Mouse (Mus musculus) lung, adult 18-20 months (tissue): ENCODE results near the gene Psmc3ip.

Experiments
- DNase-seq, 2 experiments: peaks; one replicate each; pipeline ENCODE4 v3.0.0; 2022; ENCODE audit warnings: mixed read lengths in 2 of 2

The Psmc3ip gene

DNA sequence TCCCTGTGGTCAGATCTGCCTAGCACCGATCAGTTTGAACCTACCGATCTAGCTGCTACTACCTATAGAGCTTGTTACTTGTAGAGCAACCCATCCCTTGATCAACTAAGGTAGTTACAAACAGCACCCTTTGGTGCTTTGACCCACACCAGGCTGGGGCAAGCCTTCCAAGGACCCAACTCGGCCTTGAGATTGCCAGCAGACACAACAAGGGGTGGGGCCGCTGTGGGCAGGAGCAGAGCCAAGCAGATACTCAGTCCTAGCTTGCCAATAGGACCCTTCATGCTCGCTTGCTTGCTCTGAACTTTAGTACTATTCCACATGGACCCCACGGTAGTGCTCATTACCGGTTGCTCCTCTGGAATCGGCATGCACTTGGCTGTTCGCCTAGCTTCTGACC is 17.1 kb downstream of the Psmc3ip start, which contains the start of gene Hsd17b1:
Gene Hsd17b1, plus strand, starts transcription at position 291 of the 400 bp plus-strand sequence.
- no peak for DNase-seq

DNA sequence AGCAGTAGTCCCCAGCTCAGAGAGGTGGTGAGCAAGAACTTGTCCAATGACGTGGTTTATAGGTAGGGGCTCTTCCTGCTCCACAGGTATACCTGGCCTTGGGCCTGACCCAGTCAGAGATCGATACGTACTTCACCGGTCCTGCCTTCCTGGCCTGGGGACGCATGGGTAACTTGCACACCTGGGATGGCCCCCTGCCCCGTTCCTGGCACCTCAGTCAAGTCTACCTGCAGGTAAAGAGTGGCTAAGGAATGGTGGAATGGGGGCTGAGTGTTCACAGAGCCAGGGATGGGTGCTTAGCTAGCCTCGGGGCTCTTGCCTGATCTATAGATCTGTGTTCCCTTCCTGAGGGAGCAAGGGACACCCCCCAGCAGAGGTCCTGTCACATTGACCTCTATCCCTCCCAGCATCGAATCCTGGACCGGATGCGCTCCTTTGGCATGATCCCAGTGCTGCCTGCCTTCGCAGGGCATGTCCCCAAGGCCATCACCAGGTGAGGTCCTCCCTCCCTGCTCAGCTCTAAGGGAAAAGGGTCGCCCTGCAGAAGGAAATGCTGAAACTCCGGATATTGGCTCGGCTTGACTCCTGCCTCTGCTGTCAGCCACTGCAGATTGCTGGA is 23.3 kb downstream of the Psmc3ip start:
- DNase-seq: no peak

DNA sequence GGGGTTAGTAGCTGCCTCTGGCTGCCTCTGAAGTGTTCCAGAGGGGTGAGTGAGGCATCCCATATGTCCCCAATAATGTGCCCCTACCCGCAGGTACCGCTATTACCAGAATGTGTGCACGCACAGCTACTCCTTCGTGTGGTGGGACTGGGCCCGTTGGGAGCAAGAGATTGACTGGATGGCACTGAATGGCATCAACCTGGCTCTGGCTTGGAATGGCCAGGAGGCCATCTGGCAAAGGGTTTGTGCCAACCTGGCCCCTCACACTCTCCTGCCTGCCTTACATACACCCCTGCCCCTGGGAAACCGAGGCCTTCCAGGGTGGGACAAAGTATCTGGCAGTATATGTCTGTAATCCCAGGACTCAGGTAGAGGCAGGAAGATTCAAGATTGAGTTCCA is 24.2 kb downstream of the Psmc3ip start:
- no peak for DNase-seq

- DNase-seq: no peak
These were observed 25.1 kb downstream of the Psmc3ip start for GRCm38 (mm10) chr11:101070189-101070527.

GRCm38 (mm10) chr11:101069391-101070188 is 25.6 kb downstream of the Psmc3ip start, which contains the start of gene Naglu:
Naglu (plus strand) TSS chr11:101070012.
- DNase-seq: peak; percentile 96 to 97

DNA sequence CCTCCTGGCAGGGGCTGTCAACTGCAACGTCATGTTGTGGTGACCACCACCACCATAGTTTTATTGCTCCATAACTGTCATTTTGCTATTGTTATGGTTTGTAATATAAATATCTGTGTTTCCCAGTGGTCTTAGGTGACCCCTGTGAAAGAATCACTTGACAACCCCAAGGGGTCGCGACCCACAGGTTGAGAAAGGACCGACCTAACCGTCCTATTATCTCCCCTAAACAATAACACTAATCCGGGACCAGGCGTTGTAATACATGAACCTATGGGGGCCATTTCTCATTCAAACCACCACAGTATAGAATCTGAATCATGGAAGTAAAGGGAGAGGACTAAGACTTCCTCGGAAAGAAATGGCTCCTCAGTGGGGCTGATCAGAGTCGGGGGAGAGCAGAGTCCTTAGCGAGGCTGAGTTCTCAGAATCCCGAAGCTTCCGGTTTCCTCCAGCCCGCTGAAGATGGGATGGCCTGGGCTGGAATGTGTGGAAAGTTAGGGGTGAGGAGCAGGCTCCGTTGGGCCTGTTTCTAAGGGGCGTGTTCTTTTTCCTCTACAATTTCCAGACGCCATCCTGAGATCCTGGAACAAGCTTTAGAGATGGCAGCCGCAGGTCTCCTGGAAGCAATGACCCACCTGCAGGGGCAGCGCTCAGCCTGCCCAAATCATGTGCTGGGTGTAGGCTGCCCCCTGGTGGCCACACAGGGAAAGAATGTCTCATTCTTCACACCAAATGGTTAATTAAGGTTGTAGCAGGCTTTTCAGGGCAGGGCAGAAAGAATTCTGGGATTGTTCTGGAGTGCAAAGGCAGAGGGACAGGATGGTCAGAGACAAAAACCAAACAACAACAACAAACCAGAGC is 28.5 kb downstream of the Psmc3ip start:
- peak; percentile 82 to 89 for DNase-seq

DNA sequence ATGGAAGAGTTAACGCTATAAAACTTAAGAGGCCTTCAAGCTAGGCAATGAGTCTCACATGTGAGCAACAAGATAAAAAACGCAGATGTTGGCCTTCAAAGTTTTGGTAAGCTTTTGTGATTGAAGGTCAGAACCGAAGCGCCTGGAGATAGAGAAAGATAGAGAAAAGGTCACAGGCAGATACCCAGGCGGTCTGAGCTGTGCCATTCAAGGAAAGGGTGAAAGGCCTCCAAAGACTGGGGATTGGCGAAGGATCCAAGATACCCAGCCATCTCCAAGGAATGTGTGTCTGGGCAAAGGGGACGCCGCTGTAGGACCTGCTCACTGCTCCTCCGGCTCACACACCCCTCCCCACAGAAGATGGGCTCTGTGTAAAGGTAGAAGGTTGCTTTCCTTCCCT is 30.2 kb downstream of the Psmc3ip start:
- DNase-seq: no peak

- DNase-seq: no peak
These were observed 30.8 kb downstream of the Psmc3ip start for GRCm38 (mm10) chr11:101064462-101064861.

DNA sequence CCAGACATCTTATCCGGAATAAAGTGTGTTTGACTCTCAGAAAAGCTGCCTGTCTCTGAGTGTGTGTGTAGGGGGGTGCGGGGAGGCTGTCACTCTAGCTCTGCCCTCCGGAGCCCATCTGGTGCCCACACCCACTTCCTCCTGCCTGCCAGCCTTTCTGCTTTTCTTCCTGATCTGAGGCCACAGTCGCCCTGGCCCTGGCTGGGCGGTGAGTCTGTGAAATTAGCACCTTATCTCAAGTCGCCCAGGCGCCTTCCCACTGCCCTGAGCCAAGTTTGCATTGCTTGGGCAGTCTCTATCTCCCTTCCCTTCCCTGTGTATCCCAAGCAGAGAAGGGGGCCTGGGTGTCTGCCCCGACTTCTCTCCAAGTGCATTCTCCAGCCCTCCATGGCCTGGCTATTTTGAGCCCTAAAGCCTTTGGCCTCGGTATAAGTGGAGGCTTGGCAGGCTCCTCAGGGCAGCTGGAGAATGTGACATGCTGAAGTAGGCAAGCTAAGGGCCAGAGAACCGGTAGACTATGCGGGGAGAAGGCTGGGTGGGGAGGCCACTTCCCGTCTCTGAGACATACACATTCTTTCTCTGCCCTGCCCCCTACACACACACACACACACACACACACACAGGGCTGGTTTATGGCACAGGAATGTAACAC is 31.4 kb downstream of the Psmc3ip start:
- peak; percentile 87 to 91 for DNase-seq

GRCm38 (mm10) chr11:101062971-101063675 is 32.1 kb downstream of the Psmc3ip start:
- DNase-seq: no peak

GRCm38 (mm10) chr11:101062165-101062884 is 32.9 kb downstream of the Psmc3ip start:
- DNase-seq: peak; percentile 74 to 78

- no peak for DNase-seq
These were observed 34.2 kb downstream of the Psmc3ip start for GRCm38 (mm10) chr11:101061049-101061448.

DNA sequence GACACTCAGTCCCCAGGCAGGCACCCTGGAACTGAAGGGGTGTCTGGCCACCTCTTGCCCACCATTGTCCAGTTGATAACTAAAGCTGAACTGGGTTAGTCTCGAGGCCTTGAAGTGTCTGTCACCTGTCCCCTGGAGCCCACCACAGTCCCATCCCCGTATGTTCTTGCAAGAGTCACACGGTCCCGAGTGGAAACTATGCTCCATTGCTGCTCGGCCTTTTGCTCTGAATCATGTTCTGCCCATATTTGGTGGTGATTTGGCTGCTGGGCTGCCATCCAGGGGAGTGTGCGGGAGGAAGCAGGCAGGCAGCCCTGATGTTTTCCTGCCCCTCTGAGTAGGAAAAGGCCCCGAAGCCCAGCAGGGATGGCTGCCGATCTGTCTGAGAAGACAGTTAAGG is 35.1 kb downstream of the Psmc3ip start:
- peak; percentile 82 for DNase-seq

DNA sequence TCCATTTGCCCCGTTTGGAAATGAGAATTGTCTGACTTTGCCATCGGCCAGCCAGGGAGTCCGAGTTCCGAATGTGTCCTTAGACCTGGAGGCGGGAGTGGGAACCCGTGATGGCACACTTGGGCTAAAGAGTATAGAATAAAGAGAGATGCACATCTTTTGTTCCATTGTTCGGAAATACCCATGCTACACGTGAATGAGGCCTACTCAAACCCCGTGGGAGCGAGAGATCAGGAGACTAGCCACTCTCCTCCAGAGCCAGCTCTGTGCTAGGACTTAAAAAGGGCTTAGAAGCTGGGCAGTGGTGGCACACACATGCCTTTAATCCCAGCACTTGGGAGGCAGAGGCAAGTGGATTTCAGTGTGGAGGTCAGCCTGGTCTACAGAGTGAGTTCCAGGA is 35.8 kb downstream of the Psmc3ip start:
- DNase-seq: no peak

DNA sequence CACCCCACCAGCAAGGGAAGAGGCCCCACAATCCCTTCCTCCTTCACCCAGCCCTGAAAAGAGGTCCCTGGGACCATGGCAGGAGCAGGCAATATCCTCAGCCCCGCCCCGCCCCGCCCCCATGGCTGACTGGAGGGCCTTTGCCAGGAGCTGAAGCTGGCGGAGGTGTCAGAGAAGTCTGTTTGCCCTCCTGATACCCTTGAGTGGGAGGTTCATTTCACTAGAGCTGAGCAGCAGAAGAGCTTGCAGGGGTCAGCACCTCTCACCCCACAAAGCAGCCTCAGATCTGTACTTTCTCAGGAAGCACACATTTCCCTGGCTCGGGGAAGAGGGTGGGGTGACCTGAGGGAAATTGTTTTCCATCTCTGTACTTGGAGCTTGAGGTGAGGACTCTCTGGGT is 36.5 kb downstream of the Psmc3ip start:
- DNase-seq: peak; percentile 46 to 53

DNA sequence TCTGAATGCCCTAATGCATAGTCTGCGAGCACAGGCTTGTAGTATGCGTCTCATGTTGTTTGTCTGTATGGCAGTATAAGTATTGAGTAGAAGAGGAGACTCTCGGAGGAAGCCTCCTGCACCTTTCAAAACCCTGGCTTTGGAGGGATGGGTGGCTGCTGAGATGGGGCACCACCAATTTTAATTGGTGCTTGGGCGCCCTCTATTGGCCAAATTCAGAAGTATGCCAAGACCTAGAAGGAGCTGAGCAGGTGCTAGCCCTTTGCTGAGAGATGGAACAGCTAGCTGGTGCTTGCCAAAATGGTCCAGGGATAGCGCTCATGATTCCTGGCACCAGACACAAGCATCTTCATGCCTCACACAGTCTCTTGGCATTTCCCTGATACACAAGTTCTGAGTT is 37.4 kb downstream of the Psmc3ip start:
- peak; percentile 86 to 90 for DNase-seq

GRCm38 (mm10) chr11:101056885-101057284 is 38.4 kb downstream of the Psmc3ip start:
- peak; percentile 86 to 89 for DNase-seq

DNA sequence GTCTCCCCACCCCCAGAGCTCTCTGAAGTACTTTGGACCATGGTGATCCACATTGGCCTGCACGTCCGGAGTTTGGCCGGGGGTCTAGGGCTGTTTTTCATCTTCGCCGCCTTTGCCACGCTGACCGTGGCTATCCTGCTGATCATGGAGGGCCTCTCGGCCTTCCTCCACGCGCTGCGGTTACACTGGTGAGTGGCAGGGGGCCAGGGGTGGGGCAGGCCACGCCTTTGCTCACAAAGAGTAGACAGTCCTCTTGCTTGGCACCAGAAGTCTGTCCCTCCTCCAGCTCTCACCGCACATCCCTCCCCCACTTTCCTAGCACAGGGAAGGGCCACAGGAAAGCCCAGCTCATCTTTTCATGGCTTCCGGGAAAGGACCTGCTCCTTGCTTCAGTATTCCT is 39.8 kb downstream of the Psmc3ip start:
- peak; percentile 50 to 58 for DNase-seq

- no peak for DNase-seq
These were observed 41.3 kb downstream of the Psmc3ip start for GRCm38 (mm10) chr11:101053974-101054373.

DNA sequence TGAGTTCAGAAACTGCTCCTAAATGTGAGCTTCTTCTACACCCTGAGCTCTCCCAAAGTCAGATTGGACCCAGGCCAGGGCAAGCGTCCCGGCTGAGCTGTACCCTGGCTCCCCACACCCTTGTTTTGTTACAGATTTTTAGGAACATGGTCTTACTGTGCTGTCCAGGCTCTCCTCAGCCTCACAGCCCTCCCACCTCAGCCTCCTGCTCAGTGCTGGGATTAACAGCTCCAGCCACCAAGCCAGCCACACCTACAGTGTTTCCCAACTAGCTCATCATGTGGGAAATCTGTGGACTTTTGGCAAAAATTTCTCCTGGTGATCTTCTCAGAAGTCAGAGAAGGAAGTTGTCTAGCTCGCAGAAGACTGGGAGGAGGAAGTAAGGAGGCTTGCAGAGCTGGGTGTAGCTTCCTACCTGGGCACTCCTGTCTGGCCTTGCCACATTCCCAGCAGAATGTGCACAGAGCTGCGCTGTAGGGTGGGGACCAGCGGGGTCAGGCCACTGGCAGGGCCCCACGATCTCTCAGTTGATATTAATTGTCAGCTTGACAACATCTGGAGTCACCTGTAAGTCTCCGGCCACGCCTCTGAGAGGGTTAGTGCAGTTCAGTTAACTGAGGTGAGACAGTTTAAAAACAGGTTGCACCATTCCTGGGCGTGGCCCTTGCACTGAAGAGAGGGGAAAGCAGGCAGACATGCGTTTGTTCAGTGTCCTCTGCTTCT is 42.3 kb downstream of the Psmc3ip start:
- DNase-seq: peak; percentile 51 to 62

GRCm38 (mm10) chr11:101051617-101052016 is 43.6 kb downstream of the Psmc3ip start:
- DNase-seq: no peak
